Mouse (Mus musculus) stomach, postnatal 0 days (tissue): ENCODE measurements around the gene Lpcat3. TPM values are rescaled to one million over a fixed set of nuclear protein-coding genes. Genes with fewer than 3 reads are reported as not detected.

Experiments used
- ATAC-seq: fragments of 200-750 bp; cut with Nextera tagmentation; 2 replicates; pipeline ENCODE4 v1.8.0; 2017; ENCODE audit not compliant: low FRiP score, low TSS enrichment
- DNase-seq: peaks from one replicate; pipeline ENCODE4 v3.0.0-alpha.2; 2016; ENCODE audit warnings: low spot score
- H3K27ac ChIP-seq: fragments of 300-500 bp; sonication (generic); replicated peaks from 2 replicates; pipeline ENCODE4 v1.5.1; 2014; ENCODE audit warnings: mild to moderate bottlenecking, control low read depth
- H3K27me3 ChIP-seq: fragments of 300-500 bp; sonication (generic); 2 replicates; pipeline ENCODE4 v1.6.1; 2014; ENCODE audit warnings: low read length; ENCODE audit not compliant: control insufficient read depth, insufficient read depth
- H3K36me3 ChIP-seq: fragments of 300-500 bp; sonication (generic); 2 replicates; pipeline ENCODE4 v1.6.1; 2014; ENCODE audit warnings: low read length, mixed read lengths; ENCODE audit not compliant: control insufficient read depth, insufficient read depth
- H3K4me1 ChIP-seq: fragments of 300-500 bp; sonication (generic); replicated peaks from 2 replicates; pipeline ENCODE4 v1.6.1; 2014; ENCODE audit warnings: antibody characterized with exemption; ENCODE audit not compliant: control insufficient read depth, insufficient read depth
- H3K4me2 ChIP-seq: fragments of 300-500 bp; sonication (generic); replicated peaks from 2 replicates; pipeline ENCODE4 v1.6.1; 2014; ENCODE audit warnings: low read depth, mild to moderate bottlenecking, control low read depth, moderate library complexity
- H3K4me3 ChIP-seq: fragments of 300-500 bp; sonication (generic); 2 replicates; pipeline ENCODE4 v1.5.1; 2014; ENCODE audit warnings: low read depth, low read length, control low read depth
- H3K9ac ChIP-seq: fragments of 300-500 bp; sonication (generic); 2 replicates; pipeline ENCODE4 v1.6.1; 2014; ENCODE audit warnings: mild to moderate bottlenecking, low read length, control low read depth, mixed read lengths
- H3K9me3 ChIP-seq: fragments of 300-500 bp; sonication (generic); 2 replicates; pipeline ENCODE4 v1.6.1; 2016; ENCODE audit warnings: low read length; ENCODE audit not compliant: control insufficient read depth
- CTCF ChIP-seq: IDR thresholded peaks from 2 replicates; pipeline ENCODE4 v1.5.1; 2016; ENCODE audit warnings: antibody characterized with exemption, low read depth, mild to moderate bottlenecking, moderate library complexity
- EP300 ChIP-seq: optimal IDR thresholded peaks from 2 replicates; pipeline ENCODE3; 2016; ENCODE audit warnings: antibody characterized with exemption
- WGBS: fragments of 180-500 bp; shearing (Covaris S2); extraction: QIAGEN DNeasy Blood & Tissue Kit; methylation state at CpG from one replicate; pipeline ENCODE4 v1.1.7; 2014; 5-methylcytosine and 5-hydroxymethylcytosine counted together
- polyA plus RNA-seq: library from polyadenylated mRNA; unstranded; fragments of >200 nt; fragmentation: Nextera tagmentation; extraction: Ambion mirVana; gene quantifications from 2 replicates; pipeline ENCODE4 v1.2.1, GENCODE M21; 2015

The Lpcat3 gene
- polyA plus RNA-seq, 1 experiment from 2014 or later = 78.8 TPM

- no peak overlapping the region for H3K9ac ChIP-seq
- H3K4me2 ChIP-seq = no peak overlapping the region
- no peaks in the 10 kb centered on the region for H3K9me3 ChIP-seq
- H3K4me3 ChIP-seq = no peak overlapping the region
- ATAC-seq = no peak
- DNase-seq = no peak
- no peaks in the 10 kb centered on the region for H3K27me3 ChIP-seq
- no peak overlapping the region for H3K27ac ChIP-seq
- no peaks in the 10 kb centered on the region; the same call in 1 of the 2 replicates for H3K36me3 ChIP-seq
- 71% methylated on average over 8 of the region's 8 CpGs for WGBS
- TF ChIP-seq CTCF (no peak), EP300 (no peak)
- no peaks in the 10 kb centered on the region for H3K4me1 ChIP-seq
Observed at GRCm38 (mm10) chr6:124723541-124723940, 60.7 kb downstream of the Lpcat3 start.

- Histone ChIP-seq H3K36me3 (no peaks in the 10 kb centered on the region; the same call in 1 of the 2 replicates), H3K4me1 (no peaks in the 10 kb centered on the region), H3K9ac (no peak overlapping the region), H3K9me3 (no peaks in the 10 kb centered on the region), H3K27ac (no peak overlapping the region), H3K4me3 (no peak overlapping the region), H3K27me3 (no peaks in the 10 kb centered on the region), H3K4me2 (no peak overlapping the region)
- no peak for ATAC-seq
- DNase-seq = no peak
- 90% methylated on average over 10 of the region's 10 CpGs for WGBS
- TF ChIP-seq CTCF = no peak
- TF ChIP-seq EP300 = no peak
Observed at GRCm38 (mm10) chr6:124724472-124724871, 61.6 kb downstream of the Lpcat3 start.

- H3K9me3 ChIP-seq = no peaks in the 10 kb centered on the region
- TF ChIP-seq CTCF (no peak), EP300 (no peak)
- 80% methylated on average over 10 of the region's 10 CpGs for whole genome bisulfite sequencing
- no peak overlapping the region for H3K4me2 ChIP-seq
- no peak overlapping the region for H3K9ac ChIP-seq
- H3K36me3 ChIP-seq = no peaks in the 10 kb centered on the region; the same call in 1 of the 2 replicates
- no peaks in the 10 kb centered on the region for H3K27me3 ChIP-seq
- H3K27ac ChIP-seq = no peak overlapping the region
- ATAC-seq (0 out of 2 replicates have a peak, but pooled peaks have one; percentile 24), DNase-seq (no peak)
- no peak overlapping the region for H3K4me3 ChIP-seq
- no peaks in the 10 kb centered on the region; the same call in 1 of the 2 replicates for H3K4me1 ChIP-seq
Observed at GRCm38 (mm10) chr6:124728621-124729020, 65.8 kb downstream of the Lpcat3 start.

- Histone ChIP-seq H3K36me3 (no peaks in the 10 kb centered on the region), H3K4me3 (no peak overlapping the region), H3K27me3 (no peaks in the 10 kb centered on the region), H3K9me3 (no peaks in the 10 kb centered on the region), H3K27ac (no peak overlapping the region), H3K9ac (no peak overlapping the region), H3K4me2 (no peak overlapping the region), H3K4me1 (no peaks in the 10 kb centered on the region; the same call in 1 of the 2 replicates)
- no peak for DNase-seq
- TF ChIP-seq EP300 = no peak
- no peak for TF ChIP-seq CTCF
- WGBS = 78% methylated on average over 8 of the region's 8 CpGs
- no peak for ATAC-seq
Observed at GRCm38 (mm10) chr6:124729850-124730705, 67.3 kb downstream of the Lpcat3 start.

- Histone ChIP-seq H3K9ac (no peak overlapping the region), H3K9me3 (no peaks in the 10 kb centered on the region), H3K36me3 (no peaks in the 10 kb centered on the region), H3K4me3 (no peak overlapping the region), H3K4me2 (no peak overlapping the region), H3K27ac (no peak overlapping the region), H3K4me1 (no peaks in the 10 kb centered on the region; the same call in 1 of the 2 replicates), H3K27me3 (no peaks in the 10 kb centered on the region)
- TF ChIP-seq EP300 (no peak), CTCF (no peak)
- WGBS = 85% methylated on average over 7 of the region's 7 CpGs
- DNase-seq = no peak
- ATAC-seq = no peak
Observed at GRCm38 (mm10) chr6:124731038-124731437, 68.2 kb downstream of the Lpcat3 start.
